Mouse (Mus musculus) inflammation-experienced regulatory T-cells, adult 6 months (primary cell): ENCODE data around the gene L3hypdh. TPM values are rescaled to one million over a fixed set of nuclear protein-coding genes. Genes with fewer than 3 reads are reported as not detected.
"Not testable (repeated sequence)": the region's sequence is repeated elsewhere in the genome, so short reads cannot be mapped to it uniquely, and the experiment has no call there.

Experiments
- ATAC-seq: one replicate; pipeline ENCODE4 v1.8.0; 2017
- polyA plus RNA-seq, 3 experiments: library from polyadenylated mRNA; unstranded; fragments of 100-300 nt; shearing (Covaris generic); gene quantifications; one replicate each; pipeline ENCODE4 v1.2.1; 2017

The L3hypdh gene
- polyA plus RNA-seq, 3 experiments from 2014 or later = 0.17 to 0.30 TPM; not detected in 1

GRCm38 (mm10) chr12:72053303-72053702 is 31.9 kb downstream of the L3hypdh start:
- ATAC-seq = no peak

GRCm38 (mm10) chr12:72052571-72052970 is 32.7 kb downstream of the L3hypdh start:
- no peak for ATAC-seq

GRCm38 (mm10) chr12:72050821-72051220 is 34.4 kb downstream of the L3hypdh start:
- ATAC-seq = no peak

- not testable (repeated sequence) for ATAC-seq
Measured at GRCm38 (mm10) chr12:72050156-72050555, 35.1 kb downstream of the L3hypdh start.

- no peak for ATAC-seq
Measured at GRCm38 (mm10) chr12:72047513-72047912, 37.7 kb downstream of the L3hypdh start.

- ATAC-seq = no peak
Measured at GRCm38 (mm10) chr12:72041238-72041637, 44.0 kb downstream of the L3hypdh start.

GRCm38 (mm10) chr12:72039501-72039900 is 45.7 kb downstream of the L3hypdh start:
- ATAC-seq = no peak

- ATAC-seq = no peak
Measured at GRCm38 (mm10) chr12:72038866-72039265, 46.4 kb downstream of the L3hypdh start.

GRCm38 (mm10) chr12:72037049-72037448 is 48.2 kb downstream of the L3hypdh start:
- ATAC-seq = no peak

GRCm38 (mm10) chr12:72036097-72036661 is 49.1 kb downstream of the L3hypdh start:
- ATAC-seq = no peak

- no peak for ATAC-seq
Measured at GRCm38 (mm10) chr12:72031794-72032193, 53.4 kb downstream of the L3hypdh start.

- no peak for ATAC-seq
Measured at GRCm38 (mm10) chr12:72031171-72031570, 54.1 kb downstream of the L3hypdh start.

GRCm38 (mm10) chr12:72025275-72025795 is 59.9 kb downstream of the L3hypdh start:
- no peak for ATAC-seq

- ATAC-seq = no peak
Measured at GRCm38 (mm10) chr12:72023572-72023971, 61.7 kb downstream of the L3hypdh start.

Other genes with a start within 250 kb of the L3hypdh start
- not detected for gene Gpr135, start 14.3 kb downstream of the L3hypdh start, polyA plus RNA-seq
- gene Jkamp, start 150 bp upstream of the L3hypdh start, polyA plus RNA-seq = 10 to 100 TPM; 28.6 to 39.8 (median 32.8) TPM
- under 1 TPM in 2 of 3 experiments, not detected in 1; 0.21 to 0.28 TPM for gene Ccdc175, start 99.6 kb upstream of the L3hypdh start, polyA plus RNA-seq